Mouse (Mus musculus) midbrain, embryonic 12.5 days (tissue): ENCODE measurements at regions not wholly inside any gene's neighbourhood (a gene's known extent, or its start where the extent isn't known, plus 50 kb on each side); places are given as distances from the start of the nearest gene placed in this dataset.

Source experiments
- ATAC-seq: fragments of 200-750 bp; cut with Nextera tagmentation; 2 replicates; pipeline ENCODE4 v1.8.0; 2017; ENCODE audit warnings: low read depth, moderate TSS enrichment, moderate library complexity; ENCODE audit not compliant: low FRiP score
- H3K27ac ChIP-seq: fragments of 300-500 bp; sonication (generic); replicated peaks from 2 replicates; pipeline ENCODE4 v1.5.1; 2016; ENCODE audit warnings: mild to moderate bottlenecking
- H3K27me3 ChIP-seq: fragments of 300-500 bp; sonication (generic); 2 replicates; pipeline ENCODE4 v1.6.1; 2016; ENCODE audit warnings: mild to moderate bottlenecking
- H3K36me3 ChIP-seq: fragments of 300-500 bp; sonication (generic); 2 replicates; pipeline ENCODE4 v1.6.1; 2016
- H3K4me1 ChIP-seq: fragments of 300-500 bp; sonication (generic); 2 replicates; pipeline ENCODE4 v1.6.1; 2016
- H3K4me2 ChIP-seq: fragments of 300-500 bp; sonication (generic); replicated peaks from 2 replicates; pipeline ENCODE4 v1.6.1; 2016; ENCODE audit warnings: mild to moderate bottlenecking, moderate library complexity
- H3K4me3 ChIP-seq: fragments of 300-500 bp; sonication (generic); 2 replicates; pipeline ENCODE4 v1.5.1; 2016; ENCODE audit warnings: mild to moderate bottlenecking
- H3K9ac ChIP-seq: fragments of 300-500 bp; sonication (generic); replicated peaks from 2 replicates; pipeline ENCODE4 v1.6.1; 2016; ENCODE audit warnings: mild to moderate bottlenecking, moderate library complexity
- H3K9me3 ChIP-seq: fragments of 300-500 bp; sonication (generic); 2 replicates; pipeline ENCODE4 v1.6.1; 2016; ENCODE audit warnings: mild to moderate bottlenecking
- WGBS: fragments of 180-500 bp; shearing (Covaris S2); methylation state at CpG from one replicate; pipeline ENCODE4 v1.1.7; 2016; 5-methylcytosine and 5-hydroxymethylcytosine counted together

GRCm38 (mm10) chr7:34546609-34547316 lies 109.8 kb downstream of the Kctd15 start:
- 87% methylated on average over 19 of the region's 19 CpGs for WGBS
- peaks cover 9% of the 10 kb centered on the region; the same call in 1 of the 2 replicates for H3K4me1 ChIP-seq
- H3K9me3 ChIP-seq, result no peaks in the 10 kb centered on the region
- ATAC-seq, result no peak
- no peak overlapping the region for H3K9ac ChIP-seq
- no peaks in the 10 kb centered on the region for H3K27me3 ChIP-seq
- H3K4me3 ChIP-seq, result no peak overlapping the region
- no peaks in the 10 kb centered on the region for H3K36me3 ChIP-seq
- no peak overlapping the region for H3K4me2 ChIP-seq
- no peak overlapping the region for H3K27ac ChIP-seq

GRCm38 (mm10) chr7:34545906-34546305 lies 110.6 kb downstream of the Kctd15 start:
- H3K27me3 ChIP-seq, result no peaks in the 10 kb centered on the region
- H3K27ac ChIP-seq, result no peak overlapping the region
- H3K4me3 ChIP-seq, result no peak overlapping the region
- no peaks in the 10 kb centered on the region for H3K36me3 ChIP-seq
- H3K4me2 ChIP-seq, result no peak overlapping the region
- ATAC-seq, result no peak
- H3K4me1 ChIP-seq, result peaks cover 9% of the 10 kb centered on the region; the same call in 1 of the 2 replicates
- WGBS, result 81% methylated on average over 11 of the region's 11 CpGs
- no peaks in the 10 kb centered on the region for H3K9me3 ChIP-seq
- H3K9ac ChIP-seq, result no peak overlapping the region

- H3K4me1 ChIP-seq, result peaks cover 13% of the 10 kb centered on the region; the same call in 1 of the 2 replicates
- H3K4me3 ChIP-seq, result no peak overlapping the region
- H3K4me2 ChIP-seq, result no peak overlapping the region
- no peak overlapping the region for H3K27ac ChIP-seq
- ATAC-seq, result no peak
- no peaks in the 10 kb centered on the region for H3K27me3 ChIP-seq
- peaks cover 4% of the 10 kb centered on the region; the same call in 1 of the 2 replicates for H3K9me3 ChIP-seq
- 82% methylated on average over 4 of the region's 4 CpGs for WGBS
- H3K36me3 ChIP-seq, result no peaks in the 10 kb centered on the region
- H3K9ac ChIP-seq, result no peak overlapping the region
Measured at GRCm38 (mm10) chr7:34541906-34542305, 114.6 kb downstream of the Kctd15 start.

- Histone ChIP-seq H3K27ac (no peak overlapping the region), H3K36me3 (no peaks in the 10 kb centered on the region), H3K27me3 (no peaks in the 10 kb centered on the region), H3K9me3 (peaks cover 4% of the 10 kb centered on the region; the same call in 1 of the 2 replicates), H3K9ac (no peak overlapping the region), H3K4me1 (peaks cover 10% of the 10 kb centered on the region; the same call in 1 of the 2 replicates), H3K4me2 (no peak overlapping the region), H3K4me3 (no peak overlapping the region)
- WGBS, result 75% methylated on average over 4 of the region's 4 CpGs
- ATAC-seq, result no peak
Measured at GRCm38 (mm10) chr7:34541000-34541399, 115.5 kb downstream of the Kctd15 start.

GRCm38 (mm10) chr7:34539856-34540255 lies 116.7 kb downstream of the Kctd15 start:
- H3K9me3 ChIP-seq, result peaks cover 4% of the 10 kb centered on the region; the same call in 1 of the 2 replicates
- no peak for ATAC-seq
- no peaks in the 10 kb centered on the region for H3K27me3 ChIP-seq
- H3K4me1 ChIP-seq, result peaks cover 6% of the 10 kb centered on the region; the same call in 1 of the 2 replicates
- no peak overlapping the region for H3K27ac ChIP-seq
- H3K9ac ChIP-seq, result no peak overlapping the region
- no peak overlapping the region for H3K4me3 ChIP-seq
- WGBS, result 89% methylated on average over 2 of the region's 2 CpGs
- no peak overlapping the region for H3K4me2 ChIP-seq
- no peaks in the 10 kb centered on the region for H3K36me3 ChIP-seq

- ATAC-seq, result no peak
- peaks cover 4% of the 10 kb centered on the region; the same call in 1 of the 2 replicates for H3K9me3 ChIP-seq
- no peak overlapping the region for H3K4me2 ChIP-seq
Measured at GRCm38 (mm10) chr7:34538310-34539055, 118.0 kb downstream of the Kctd15 start.

GRCm38 (mm10) chr7:34537122-34537521 lies 119.4 kb downstream of the Kctd15 start:
- no peaks in the 10 kb centered on the region for H3K36me3 ChIP-seq
- no peak for ATAC-seq
- peaks cover 4% of the 10 kb centered on the region; the same call in 1 of the 2 replicates for H3K4me1 ChIP-seq
- H3K9ac ChIP-seq, result no peak overlapping the region
- H3K27me3 ChIP-seq, result no peaks in the 10 kb centered on the region
- H3K4me3 ChIP-seq, result no peak overlapping the region
- no peak overlapping the region for H3K4me2 ChIP-seq
- 82% methylated on average over 9 of the region's 9 CpGs for WGBS
- H3K27ac ChIP-seq, result no peak overlapping the region
- peaks cover 4% of the 10 kb centered on the region; the same call in 1 of the 2 replicates for H3K9me3 ChIP-seq

More at GRCm38 (mm10) chr7:34538310-34539055, 118.0 kb downstream of the Kctd15 start:
- Histone ChIP-seq H3K4me1 (peaks cover 4% of the 10 kb centered on the region; the same call in 1 of the 2 replicates), H3K36me3 (no peaks in the 10 kb centered on the region), H3K4me3 (no peak overlapping the region), H3K9ac (no peak overlapping the region), H3K27ac (no peak overlapping the region), H3K27me3 (no peaks in the 10 kb centered on the region)
- 82% methylated on average over 20 of the region's 20 CpGs for WGBS

- no peak overlapping the region for H3K9ac ChIP-seq
- no peak overlapping the region for H3K4me2 ChIP-seq
- 66% methylated on average over 5 of the region's 5 CpGs for WGBS
- no peaks in the 10 kb centered on the region for H3K27me3 ChIP-seq
- ATAC-seq, result no peak
- H3K4me3 ChIP-seq, result no peak overlapping the region
- no peaks in the 10 kb centered on the region for H3K9me3 ChIP-seq
- no peak overlapping the region for H3K27ac ChIP-seq
- H3K36me3 ChIP-seq, result no peaks in the 10 kb centered on the region
- H3K4me1 ChIP-seq, result peaks cover 4% of the 10 kb centered on the region; the same call in 1 of the 2 replicates
Measured at GRCm38 (mm10) chr7:34534241-34534640, 122.3 kb downstream of the Kctd15 start.

GRCm38 (mm10) chr7:34531639-34532038 lies 124.9 kb downstream of the Kctd15 start:
- H3K4me3 ChIP-seq, result no peak overlapping the region
- H3K4me2 ChIP-seq, result no peak overlapping the region
- H3K9ac ChIP-seq, result no peak overlapping the region
- H3K27me3 ChIP-seq, result no peaks in the 10 kb centered on the region
- H3K9me3 ChIP-seq, result no peaks in the 10 kb centered on the region
- 87% methylated on average over 3 of the region's 3 CpGs for WGBS
- no peaks in the 10 kb centered on the region for H3K4me1 ChIP-seq
- H3K27ac ChIP-seq, result no peak overlapping the region
- ATAC-seq, result no peak
- H3K36me3 ChIP-seq, result no peaks in the 10 kb centered on the region

- Histone ChIP-seq H3K9ac (no peak overlapping the region), H3K36me3 (no peaks in the 10 kb centered on the region), H3K4me2 (no peak overlapping the region), H3K4me1 (no peaks in the 10 kb centered on the region), H3K27ac (no peak overlapping the region), H3K9me3 (no peaks in the 10 kb centered on the region), H3K27me3 (no peaks in the 10 kb centered on the region), H3K4me3 (no peak overlapping the region)
- ATAC-seq, result no peak
- 79% methylated on average over 2 of the region's 2 CpGs for WGBS
Measured at GRCm38 (mm10) chr7:34507858-34508257, 114.7 kb upstream of the Lsm14a start.

GRCm38 (mm10) chr7:34506816-34507215 lies 113.7 kb upstream of the Lsm14a start:
- Histone ChIP-seq H3K36me3 (no peaks in the 10 kb centered on the region), H3K27me3 (no peaks in the 10 kb centered on the region)
- 73% methylated on average over 4 of the region's 4 CpGs for WGBS

GRCm38 (mm10) chr7:34493892-34494291 lies 100.8 kb upstream of the Lsm14a start:
- WGBS, result 69% methylated on average over 10 of the region's 10 CpGs
- no peak overlapping the region for H3K4me2 ChIP-seq

More at GRCm38 (mm10) chr7:34506816-34507215, 113.7 kb upstream of the Lsm14a start:
- Histone ChIP-seq H3K9me3 (no peaks in the 10 kb centered on the region), H3K4me1 (no peaks in the 10 kb centered on the region), H3K9ac (no peak overlapping the region), H3K27ac (no peak overlapping the region), H3K4me3 (no peak overlapping the region), H3K4me2 (no peak overlapping the region)
- no peak for ATAC-seq

More at GRCm38 (mm10) chr7:34493892-34494291, 100.8 kb upstream of the Lsm14a start:
- Histone ChIP-seq H3K4me3 (no peak overlapping the region), H3K27me3 (no peaks in the 10 kb centered on the region), H3K36me3 (no peaks in the 10 kb centered on the region), H3K27ac (no peak overlapping the region), H3K9me3 (0 out of 2 replicates have a peak, but pooled peaks cover 5% of the 10 kb centered on the region), H3K9ac (no peak overlapping the region), H3K4me1 (no peaks in the 10 kb centered on the region)
- ATAC-seq, result no peak
